Mouse (Mus musculus) kidney, embryonic 16.5 days (tissue): ENCODE measurements around the gene Gm48552. TPM values are rescaled to one million over a fixed set of nuclear protein-coding genes. Genes with fewer than 3 reads are reported as not detected.

Experiments
- ATAC-seq: fragments of 200-750 bp; cut with Nextera tagmentation; 2 replicates; pipeline ENCODE4 v1.8.0; 2017; ENCODE audit warnings: moderate TSS enrichment; ENCODE audit not compliant: low FRiP score, low TSS enrichment
- H3K27ac ChIP-seq: fragments of 300-500 bp; sonication (generic); 2 replicates; pipeline ENCODE4 v1.5.1; 2014; ENCODE audit warnings: low read length
- H3K27me3 ChIP-seq: fragments of 300-500 bp; sonication (generic); 2 replicates; pipeline ENCODE4 v1.6.1; 2014; ENCODE audit warnings: low read length, control low read depth, mixed read lengths; ENCODE audit not compliant: insufficient read depth
- H3K36me3 ChIP-seq: fragments of 300-500 bp; sonication (generic); 2 replicates; pipeline ENCODE4 v1.6.1; 2014; ENCODE audit warnings: low read length, control low read depth, mixed read lengths; ENCODE audit not compliant: insufficient read depth
- H3K4me1 ChIP-seq: fragments of 300-500 bp; sonication (generic); 2 replicates; pipeline ENCODE4 v1.6.1; 2014; ENCODE audit warnings: low read length, control low read depth, mixed read lengths; ENCODE audit not compliant: insufficient read depth
- H3K4me2 ChIP-seq: fragments of 300-500 bp; sonication (generic); replicated peaks from 2 replicates; pipeline ENCODE4 v1.6.1; 2014; ENCODE audit warnings: low read depth, low read length
- H3K4me3 ChIP-seq: fragments of 300-500 bp; sonication (generic); 2 replicates; pipeline ENCODE4 v1.5.1; 2014; ENCODE audit warnings: mild to moderate bottlenecking, low read length
- H3K9ac ChIP-seq: fragments of 300-500 bp; sonication (generic); replicated peaks from 2 replicates; pipeline ENCODE4 v1.6.1; 2014; ENCODE audit warnings: low read length
- H3K9me3 ChIP-seq: fragments of 300-500 bp; sonication (generic); 2 replicates; pipeline ENCODE4 v1.6.1; 2016; ENCODE audit warnings: low read length, control low read depth
- WGBS: fragments of 180-500 bp; shearing (Covaris S2); extraction: QIAGEN DNeasy Blood & Tissue Kit; methylation state at CpG from one replicate; pipeline ENCODE4 v1.1.7; 2014; 5-methylcytosine and 5-hydroxymethylcytosine counted together
- polyA plus RNA-seq: library from polyadenylated mRNA; unstranded; fragments of >200 nt; fragmentation: Nextera tagmentation; extraction: Ambion mirVana; gene quantifications from 2 replicates; pipeline ENCODE4 v1.2.1, GENCODE M21; 2015

The Gm48552 gene
- polyA plus RNA-seq, 1 experiment from 2014 or later: 1.4 TPM

DNA sequence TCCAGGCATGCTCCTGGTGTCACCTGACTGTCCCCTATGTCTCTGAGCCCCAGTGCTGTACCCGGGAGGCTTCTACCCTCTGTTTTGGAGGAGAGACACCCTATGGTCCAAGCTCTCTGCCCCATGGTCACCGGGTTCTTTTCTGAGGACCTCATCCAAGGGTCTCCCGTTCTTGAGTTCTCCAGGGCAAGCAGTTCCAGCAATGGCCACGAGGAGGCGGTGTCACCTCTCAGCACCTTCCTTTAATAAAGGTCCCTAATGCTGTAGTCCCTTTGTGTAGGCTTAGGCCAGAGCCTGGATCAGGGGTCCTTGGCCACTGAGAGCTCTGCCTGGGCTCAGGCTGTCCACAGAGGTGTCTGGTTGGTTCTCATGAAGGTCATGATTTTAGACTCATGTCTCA lies 6.3 kb downstream of the Gm48552 start:
- H3K4me2 ChIP-seq: no peak overlapping the region
- no peak overlapping the region for H3K27ac ChIP-seq
- no peak for ATAC-seq
- 20% methylated on average over 5 of the region's 5 CpGs for WGBS
- peaks cover 26% of the 10 kb centered on the region; the same call in 1 of the 2 replicates for H3K36me3 ChIP-seq
- H3K27me3 ChIP-seq: no peaks in the 10 kb centered on the region
- peaks cover 25% of the 10 kb centered on the region for H3K4me1 ChIP-seq
- no peaks in the 10 kb centered on the region for H3K9me3 ChIP-seq
- no peak overlapping the region for H3K9ac ChIP-seq
- no peak overlapping the region for H3K4me3 ChIP-seq

DNA sequence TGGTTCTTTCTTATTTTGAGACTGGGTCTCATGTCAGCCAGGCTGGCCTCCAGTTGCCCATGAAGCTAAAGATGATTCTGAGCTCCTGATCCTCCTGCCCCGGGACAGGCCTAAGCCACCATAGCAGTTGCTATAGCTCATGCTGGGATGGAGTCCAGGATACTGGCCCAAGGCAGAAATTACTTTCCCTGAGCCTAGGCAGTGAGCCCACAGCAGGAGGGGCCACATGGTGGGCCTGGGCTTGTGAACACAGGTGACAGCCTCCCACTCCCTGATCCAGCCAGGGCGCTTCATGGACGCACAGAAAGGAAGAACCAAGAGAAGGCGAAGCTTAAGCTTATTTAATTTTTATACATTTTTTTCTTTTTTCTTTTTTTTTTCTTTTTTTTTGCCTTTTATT lies 7.1 kb downstream of the Gm48552 start:
- H3K4me2 ChIP-seq: no peak overlapping the region
- no peaks in the 10 kb centered on the region for H3K9me3 ChIP-seq
- H3K4me1 ChIP-seq: peaks cover 29% of the 10 kb centered on the region
- no peak overlapping the region for H3K27ac ChIP-seq
- no peak overlapping the region for H3K4me3 ChIP-seq
- peaks cover 29% of the 10 kb centered on the region; the same call in 1 of the 2 replicates for H3K36me3 ChIP-seq
- ATAC-seq: no peak
- H3K9ac ChIP-seq: 0 out of 2 replicates have a peak overlapping the region, but pooled peaks have one; percentile 19
- H3K27me3 ChIP-seq: no peaks in the 10 kb centered on the region
- 88% methylated on average over 4 of the region's 4 CpGs for WGBS

DNA sequence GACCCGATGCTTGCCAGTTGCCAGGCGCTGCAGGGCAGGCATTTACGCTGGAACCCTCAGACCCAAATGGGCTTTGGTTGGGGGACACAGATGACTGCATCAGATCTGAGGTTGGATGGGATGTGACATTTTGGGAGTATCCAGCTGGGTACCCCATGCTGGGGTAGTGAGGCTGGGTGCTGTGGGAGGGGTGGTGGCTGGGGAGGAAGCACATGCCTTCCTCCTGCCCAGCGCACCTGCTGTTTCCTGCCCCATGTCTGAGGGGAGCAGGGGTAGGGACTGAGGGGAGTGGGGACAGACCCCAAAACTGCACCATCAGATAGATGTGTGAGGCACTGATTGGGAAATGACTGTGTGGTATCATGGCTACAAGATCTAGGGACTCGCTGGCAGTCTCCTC lies 7.9 kb downstream of the Gm48552 start:
- WGBS: 76% methylated on average over 5 of the region's 5 CpGs
- peaks cover 29% of the 10 kb centered on the region; the same call in 1 of the 2 replicates for H3K36me3 ChIP-seq
- no peak for ATAC-seq
- peak overlapping the region; percentile 31; the same call in 1 of the 2 replicates for H3K9ac ChIP-seq
- H3K4me3 ChIP-seq: no peak overlapping the region
- no peak overlapping the region for H3K27ac ChIP-seq
- H3K27me3 ChIP-seq: no peaks in the 10 kb centered on the region
- H3K4me1 ChIP-seq: peaks cover 37% of the 10 kb centered on the region
- H3K9me3 ChIP-seq: no peaks in the 10 kb centered on the region
- no peak overlapping the region for H3K4me2 ChIP-seq

GRCm38 (mm10) chr10:81399296-81399695 lies 10.5 kb downstream of the Gm48552 start:
- Histone ChIP-seq H3K4me1 (peaks cover 40% of the 10 kb centered on the region), H3K27ac (no peak overlapping the region), H3K4me3 (no peak overlapping the region), H3K4me2 (no peak overlapping the region), H3K9ac (no peak overlapping the region), H3K27me3 (no peaks in the 10 kb centered on the region), H3K9me3 (no peaks in the 10 kb centered on the region), H3K36me3 (peaks cover 30% of the 10 kb centered on the region; the same call in 1 of the 2 replicates)
- 62% methylated on average over 5 of the region's 5 CpGs for WGBS
- ATAC-seq: no peak

DNA sequence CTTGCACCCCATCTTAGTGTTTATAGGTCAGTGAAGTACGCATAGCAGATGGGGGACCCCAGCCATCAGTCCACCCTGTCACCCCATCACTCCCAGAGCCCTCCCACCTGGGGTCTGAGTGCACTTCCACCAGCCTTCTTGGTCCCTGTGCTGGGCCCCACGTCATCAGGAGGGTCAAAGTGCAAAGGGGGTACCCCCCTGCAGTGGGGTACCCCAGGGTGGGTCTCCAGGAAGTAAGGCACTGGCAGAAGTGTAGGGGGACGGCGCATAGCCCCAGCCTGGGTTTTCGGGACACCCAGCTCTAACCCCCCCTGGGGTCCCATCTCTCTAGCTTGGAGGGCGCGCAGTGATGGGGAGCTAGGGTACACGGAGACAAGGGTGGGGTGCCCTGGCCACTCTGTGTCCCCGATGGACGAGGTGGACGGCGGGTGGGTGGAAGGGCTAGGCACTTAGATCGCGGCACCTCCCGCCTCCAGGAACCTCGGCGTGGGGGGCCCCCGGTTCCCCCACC lies 11.0 kb downstream of the Gm48552 start:
- Histone ChIP-seq H3K4me2 (no peak overlapping the region), H3K9me3 (no peaks in the 10 kb centered on the region), H3K4me3 (no peak overlapping the region), H3K27ac (no peak overlapping the region), H3K36me3 (peaks cover 35% of the 10 kb centered on the region; the same call in 1 of the 2 replicates), H3K27me3 (no peaks in the 10 kb centered on the region), H3K4me1 (peaks cover 44% of the 10 kb centered on the region), H3K9ac (no peak overlapping the region)
- ATAC-seq: no peak
- WGBS: 84% methylated on average over 18 of the region's 18 CpGs

GRCm38 (mm10) chr10:81400371-81401204 lies 11.8 kb downstream of the Gm48552 start:
- no peak for ATAC-seq
- WGBS: 67% methylated on average over 22 of the region's 22 CpGs
- no peak overlapping the region; the same call in 1 of the 2 replicates for H3K9ac ChIP-seq

GRCm38 (mm10) chr10:81401205-81401520 lies 12.4 kb downstream of the Gm48552 start:
- Histone ChIP-seq H3K9me3 (no peaks in the 10 kb centered on the region), H3K27ac (peak overlapping the region; percentile 95), H3K36me3 (peaks cover 44% of the 10 kb centered on the region; the same call in 1 of the 2 replicates), H3K4me3 (no peak overlapping the region), H3K9ac (peak overlapping the region; percentile 51), H3K27me3 (no peaks in the 10 kb centered on the region), H3K4me1 (peaks cover 45% of the 10 kb centered on the region), H3K4me2 (no peak overlapping the region)
- ATAC-seq: peak; percentile 1; the same call in 1 of the 2 replicates
- WGBS: 35% methylated on average over 10 of the region's 10 CpGs

More at GRCm38 (mm10) chr10:81400371-81401204, 11.8 kb downstream of the Gm48552 start:
- Histone ChIP-seq H3K4me2 (no peak overlapping the region), H3K9me3 (no peaks in the 10 kb centered on the region), H3K36me3 (peaks cover 39% of the 10 kb centered on the region; the same call in 1 of the 2 replicates), H3K27ac (peak overlapping the region; percentile 95), H3K27me3 (no peaks in the 10 kb centered on the region), H3K4me3 (no peak overlapping the region), H3K4me1 (peaks cover 45% of the 10 kb centered on the region)

- peak overlapping the region; percentile 42 for H3K4me2 ChIP-seq
- ATAC-seq: peak; percentile 84
- WGBS: 6% methylated on average over 18 of the region's 18 CpGs
- H3K4me1 ChIP-seq: peaks cover 44% of the 10 kb centered on the region
- H3K27me3 ChIP-seq: no peaks in the 10 kb centered on the region
- no peaks in the 10 kb centered on the region for H3K9me3 ChIP-seq
- peak overlapping the region; percentile 51 for H3K9ac ChIP-seq
- peaks cover 50% of the 10 kb centered on the region; the same call in 1 of the 2 replicates for H3K36me3 ChIP-seq
- H3K4me3 ChIP-seq: 0 out of 2 replicates have a peak overlapping the region, but pooled peaks have one; percentile 9
- H3K27ac ChIP-seq: peak overlapping the region; percentile 95
Measured at GRCm38 (mm10) chr10:81401521-81402226, 12.9 kb downstream of the Gm48552 start.

DNA sequence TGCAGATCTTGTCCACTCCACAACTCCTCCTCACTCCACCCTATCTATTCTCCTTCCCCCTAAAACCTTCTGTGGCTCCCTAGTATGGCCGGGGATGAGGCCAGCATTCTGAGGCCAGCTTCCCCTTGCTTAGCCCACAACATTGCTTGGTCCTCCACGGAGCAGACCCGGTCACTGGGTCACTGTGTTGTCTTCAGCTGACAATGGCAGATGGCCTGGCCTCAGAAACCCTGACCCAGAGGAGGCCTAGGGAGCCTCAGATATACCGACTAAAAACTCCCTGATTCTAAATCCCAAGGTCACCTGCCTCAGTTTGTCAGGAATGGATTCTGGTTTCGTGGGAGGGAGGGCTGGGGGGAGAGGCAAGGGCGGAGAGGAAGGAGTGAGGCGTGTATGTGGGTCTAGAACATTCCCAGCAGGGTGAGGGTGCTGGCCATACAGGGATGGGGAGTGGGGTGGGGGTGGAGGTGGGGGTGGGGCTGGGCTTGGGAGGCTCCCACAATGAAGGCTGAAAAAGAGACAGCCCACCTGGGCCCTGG lies 13.5 kb downstream of the Gm48552 start:
- Histone ChIP-seq H3K4me3 (0 out of 2 replicates have a peak overlapping the region, but pooled peaks have one; percentile 9), H3K27me3 (no peaks in the 10 kb centered on the region), H3K9ac (peak overlapping the region; percentile 57), H3K9me3 (no peaks in the 10 kb centered on the region), H3K4me2 (peak overlapping the region; percentile 42), H3K36me3 (peaks cover 51% of the 10 kb centered on the region; the same call in 1 of the 2 replicates), H3K4me1 (peaks cover 48% of the 10 kb centered on the region), H3K27ac (peak overlapping the region; percentile 95)
- WGBS: 21% methylated on average over 7 of the region's 7 CpGs
- ATAC-seq: no peak
